Mouse (Mus musculus) forebrain, embryonic 16.5 days (tissue): ENCODE results near the gene Sema6d. TPM values are rescaled to one million over a fixed set of nuclear protein-coding genes. Genes with fewer than 3 reads are reported as not detected.

Experiments
- ATAC-seq: fragments of 200-750 bp; cut with Nextera tagmentation; 2 replicates; pipeline ENCODE4 v1.8.0; 2017; ENCODE audit warnings: mild to moderate bottlenecking, moderate library complexity
- H3K27ac ChIP-seq: fragments of 300-500 bp; sonication (generic); 2 replicates; pipeline ENCODE4 v1.5.1; 2014; ENCODE audit warnings: low read length, control low read depth
- H3K27me3 ChIP-seq: fragments of 300-500 bp; sonication (generic); replicated peaks from 2 replicates; pipeline ENCODE4 v1.6.1; 2014; ENCODE audit warnings: low read length; ENCODE audit not compliant: control insufficient read depth, insufficient read depth
- H3K36me3 ChIP-seq: fragments of 300-500 bp; sonication (generic); 2 replicates; pipeline ENCODE4 v1.6.1; 2014; ENCODE audit not compliant: control insufficient read depth, insufficient read depth
- H3K4me1 ChIP-seq: fragments of 300-500 bp; sonication (generic); replicated peaks from 2 replicates; pipeline ENCODE4 v1.6.1; 2014; ENCODE audit warnings: low read length; ENCODE audit not compliant: control insufficient read depth, insufficient read depth
- H3K4me2 ChIP-seq: fragments of 300-500 bp; sonication (generic); 2 replicates; pipeline ENCODE4 v1.6.1; 2014; ENCODE audit warnings: mild to moderate bottlenecking, low read length, control low read depth
- H3K4me3 ChIP-seq: fragments of 300-500 bp; sonication (generic); replicated peaks from 2 replicates; pipeline ENCODE4 v1.5.1; 2014; ENCODE audit warnings: mild to moderate bottlenecking, low read length, control low read depth
- H3K9ac ChIP-seq: fragments of 300-500 bp; sonication (generic); replicated peaks from 2 replicates; pipeline ENCODE4 v1.6.1; 2014; ENCODE audit warnings: low read depth, low read length, control low read depth
- H3K9me3 ChIP-seq: fragments of 300-500 bp; sonication (generic); 2 replicates; pipeline ENCODE4 v1.6.1; 2016; ENCODE audit warnings: low read length; ENCODE audit not compliant: control insufficient read depth
- WGBS: fragments of 180-500 bp; shearing (Covaris S2); extraction: QIAGEN DNeasy Blood & Tissue Kit; methylation state at CpG from one replicate; pipeline ENCODE4 v1.1.7; 2014; 5-methylcytosine and 5-hydroxymethylcytosine counted together
- polyA plus RNA-seq: library from polyadenylated mRNA; unstranded; fragments of >200 nt; fragmentation: Nextera tagmentation; extraction: Ambion mirVana; gene quantifications from 2 replicates; pipeline ENCODE4 v1.2.1, GENCODE M21; 2015

Gene Sema6d
- polyA plus RNA-seq, 1 experiment from 2014 or later, result 32.2 TPM

GRCm38 (mm10) chr2:124397304-124397703 is 307.5 kb downstream of the Sema6d start:
- H3K36me3 ChIP-seq, result no peaks in the 10 kb centered on the region
- H3K9ac ChIP-seq, result no peak overlapping the region
- no peaks in the 10 kb centered on the region for H3K4me1 ChIP-seq
- H3K4me2 ChIP-seq, result no peak overlapping the region
- H3K4me3 ChIP-seq, result no peak overlapping the region
- no peaks in the 10 kb centered on the region for H3K27me3 ChIP-seq
- no peak overlapping the region for H3K27ac ChIP-seq
- ATAC-seq, result no peak
- 95% methylated on average over 5 of the region's 5 CpGs for WGBS
- no peaks in the 10 kb centered on the region for H3K9me3 ChIP-seq

DNA sequence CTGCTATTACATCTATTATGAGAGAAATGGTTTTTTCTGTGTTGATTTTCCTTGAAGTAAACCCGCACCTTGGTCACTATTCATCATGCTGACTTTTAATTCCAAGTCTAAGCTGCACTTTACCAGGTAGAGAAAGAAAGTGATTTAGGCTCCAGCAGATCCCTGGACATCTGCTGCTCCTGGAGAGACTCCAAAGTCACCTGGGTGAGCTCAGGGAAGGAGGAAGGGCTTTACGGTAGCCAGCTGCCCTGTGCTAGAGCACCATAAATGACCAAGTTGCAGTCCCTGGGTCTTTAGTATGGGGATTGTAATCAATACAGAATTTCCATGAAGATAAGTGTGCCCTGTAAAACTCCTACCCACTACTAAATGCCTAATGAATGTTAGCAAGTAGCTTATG is 309.8 kb downstream of the Sema6d start:
- Histone ChIP-seq H3K4me3 (no peak overlapping the region), H3K27me3 (no peaks in the 10 kb centered on the region), H3K9ac (no peak overlapping the region), H3K4me2 (no peak overlapping the region), H3K36me3 (no peaks in the 10 kb centered on the region), H3K4me1 (peaks cover 9% of the 10 kb centered on the region), H3K9me3 (no peaks in the 10 kb centered on the region), H3K27ac (no peak overlapping the region)
- 99% methylated on average over 2 of the region's 2 CpGs for WGBS
- no peak for ATAC-seq

- H3K27ac ChIP-seq, result no peak overlapping the region
- no peak for ATAC-seq
- no peak overlapping the region for H3K9ac ChIP-seq
- no peak overlapping the region for H3K4me3 ChIP-seq
- H3K4me1 ChIP-seq, result peaks cover 12% of the 10 kb centered on the region
- no peak overlapping the region for H3K4me2 ChIP-seq
- WGBS, result 78% methylated on average over 6 of the region's 6 CpGs
- no peaks in the 10 kb centered on the region for H3K36me3 ChIP-seq
- H3K27me3 ChIP-seq, result no peaks in the 10 kb centered on the region
- no peaks in the 10 kb centered on the region for H3K9me3 ChIP-seq
Observed at GRCm38 (mm10) chr2:124401727-124402380, 312.1 kb downstream of the Sema6d start.

- Histone ChIP-seq H3K9me3 (no peaks in the 10 kb centered on the region), H3K36me3 (no peaks in the 10 kb centered on the region), H3K4me1 (peaks cover 12% of the 10 kb centered on the region), H3K4me3 (no peak overlapping the region), H3K4me2 (no peak overlapping the region), H3K27me3 (no peaks in the 10 kb centered on the region), H3K27ac (no peak overlapping the region), H3K9ac (no peak overlapping the region)
- no peak for ATAC-seq
- 86% methylated on average over 8 of the region's 8 CpGs for WGBS
Observed at GRCm38 (mm10) chr2:124403571-124403970, 313.8 kb downstream of the Sema6d start.

- Histone ChIP-seq H3K36me3 (no peaks in the 10 kb centered on the region), H3K27me3 (no peaks in the 10 kb centered on the region), H3K9me3 (no peaks in the 10 kb centered on the region), H3K4me2 (no peak overlapping the region), H3K9ac (no peak overlapping the region), H3K4me1 (peaks cover 12% of the 10 kb centered on the region), H3K27ac (peak overlapping the region; percentile 67), H3K4me3 (no peak overlapping the region)
- 34% methylated on average over 6 of the region's 6 CpGs for WGBS
- no peak for ATAC-seq
Observed at GRCm38 (mm10) chr2:124403981-124404380, 314.2 kb downstream of the Sema6d start.

GRCm38 (mm10) chr2:124404631-124405562 is 315.1 kb downstream of the Sema6d start:
- no peaks in the 10 kb centered on the region for H3K27me3 ChIP-seq
- H3K36me3 ChIP-seq, result no peaks in the 10 kb centered on the region
- no peak overlapping the region for H3K4me3 ChIP-seq
- peaks cover 12% of the 10 kb centered on the region for H3K4me1 ChIP-seq
- H3K27ac ChIP-seq, result peak overlapping the region; percentile 67
- H3K9ac ChIP-seq, result no peak overlapping the region
- peak; percentile 89 for ATAC-seq
- H3K9me3 ChIP-seq, result no peaks in the 10 kb centered on the region
- H3K4me2 ChIP-seq, result no peak overlapping the region
- 44% methylated on average over 6 of the region's 6 CpGs for WGBS

DNA sequence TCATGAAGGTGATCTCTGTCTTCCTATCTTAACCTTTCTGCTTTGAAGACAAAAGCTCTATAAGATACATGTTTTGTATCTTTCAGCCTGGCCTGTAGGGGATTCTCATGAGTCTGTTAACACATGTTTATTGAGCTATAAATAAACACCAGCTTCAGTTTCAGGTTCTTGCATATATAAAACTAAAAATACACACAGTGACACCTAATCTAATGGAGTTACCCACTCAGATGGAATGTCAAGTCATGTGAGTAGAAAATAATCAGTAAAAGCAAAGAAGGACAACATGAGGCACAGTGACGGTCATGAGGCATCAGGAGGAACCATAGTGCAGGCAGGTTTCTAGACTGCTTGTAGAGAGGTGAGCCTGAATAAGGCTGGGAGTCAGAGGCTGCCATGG is 319.2 kb downstream of the Sema6d start:
- Histone ChIP-seq H3K4me2 (no peak overlapping the region), H3K9ac (no peak overlapping the region), H3K27ac (no peak overlapping the region), H3K36me3 (no peaks in the 10 kb centered on the region), H3K4me1 (peaks cover 9% of the 10 kb centered on the region), H3K4me3 (no peak overlapping the region), H3K9me3 (no peaks in the 10 kb centered on the region), H3K27me3 (no peaks in the 10 kb centered on the region)
- ATAC-seq, result no peak
- WGBS, result 97% methylated on average over 1 of the region's 1 CpGs

- H3K4me2 ChIP-seq, result no peak overlapping the region
- WGBS, result 73% methylated on average over 3 of the region's 3 CpGs
- H3K9me3 ChIP-seq, result no peaks in the 10 kb centered on the region
- no peak overlapping the region for H3K4me3 ChIP-seq
- H3K27ac ChIP-seq, result no peak overlapping the region
- H3K9ac ChIP-seq, result no peak overlapping the region
- no peaks in the 10 kb centered on the region for H3K4me1 ChIP-seq
- ATAC-seq, result no peak
- no peaks in the 10 kb centered on the region for H3K36me3 ChIP-seq
- H3K27me3 ChIP-seq, result no peaks in the 10 kb centered on the region
Observed at GRCm38 (mm10) chr2:124416730-124417129, 327.0 kb downstream of the Sema6d start.

- WGBS, result 93% methylated on average over 2 of the region's 2 CpGs
- no peak overlapping the region for H3K9ac ChIP-seq
- no peak overlapping the region for H3K4me3 ChIP-seq
Observed at GRCm38 (mm10) chr2:124418319-124418718, 328.6 kb downstream of the Sema6d start.

More at GRCm38 (mm10) chr2:124418319-124418718, 328.6 kb downstream of the Sema6d start:
- Histone ChIP-seq H3K4me2 (no peak overlapping the region), H3K27me3 (no peaks in the 10 kb centered on the region), H3K36me3 (no peaks in the 10 kb centered on the region), H3K4me1 (no peaks in the 10 kb centered on the region), H3K27ac (no peak overlapping the region), H3K9me3 (no peaks in the 10 kb centered on the region)
- no peak for ATAC-seq
